Mouse (Mus musculus): ENCODE results near the gene Asb12. TPM values are rescaled to one million over a fixed set of nuclear protein-coding genes. Genes with fewer than 3 reads are reported as not detected.
"Not testable (repeated sequence)": the region's sequence is repeated elsewhere in the genome, so short reads cannot be mapped to it uniquely, and the experiment has no call there.

Gene Asb12
- total RNA-seq (2014; rRNA removed) (0.10 and 0.61 TPM in 2 replicates), polyA plus RNA-seq (2015; fragmentation: Nextera tagmentation; extraction: Ambion mirVana) (not detected in 2 replicates)

DNA sequence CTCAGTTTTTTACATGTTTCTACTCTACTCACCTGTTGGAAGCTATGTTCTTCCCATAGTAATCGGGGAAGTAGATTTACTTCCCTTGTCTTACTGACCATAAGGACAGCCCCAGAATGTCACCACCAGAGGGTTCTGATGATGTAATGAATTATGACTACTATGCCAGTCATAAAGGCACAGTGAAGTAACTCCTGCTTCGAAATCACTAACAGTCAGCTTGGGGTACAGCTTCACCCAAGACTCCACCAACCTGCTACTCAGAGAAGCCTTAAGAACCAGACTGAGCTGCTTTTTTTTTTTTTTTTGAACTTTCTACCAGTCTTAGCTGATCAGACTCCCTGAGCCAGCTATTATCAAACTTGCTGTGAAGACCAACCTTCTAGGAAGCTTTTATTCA lies at the start of gene Asb12, which contains the start of gene Pfn5:
Asb12 (minus strand) TSS at position 101 of the 400 bp plus-strand sequence.
Pfn5 (plus strand) TSS at position 218 of the 400 bp plus-strand sequence.
- 79% methylated on average over 2 of the region's 2 CpGs for WGBS
- no peak for TF ChIP-seq CTCF (IDR thresholded peaks at IDR 0.05; ENCODE audit: low read depth)
- H3K27ac ChIP-seq = no peak within 1 kb of the TSS

DNA sequence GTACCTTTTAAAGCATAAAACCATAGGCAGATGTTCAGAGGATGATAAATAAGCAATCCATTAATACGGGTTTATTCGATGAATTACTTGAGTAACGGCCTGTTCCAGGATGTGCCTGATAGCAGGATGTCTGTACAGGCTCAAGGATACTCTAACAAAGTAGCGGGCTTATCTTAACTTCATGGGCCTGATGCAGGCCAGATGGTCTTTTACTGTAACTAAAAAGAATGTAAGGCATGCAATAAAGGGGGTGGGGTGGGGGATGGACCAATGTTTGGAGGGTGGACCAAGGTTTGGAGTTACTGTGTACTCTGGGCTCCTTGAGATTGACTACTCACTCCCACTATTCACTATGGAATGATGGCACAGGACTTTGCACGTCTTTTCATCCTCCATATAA lies 42.8 kb upstream of the Asb12 start:
- H3K4me2 ChIP-seq (ENCODE audit: low read depth, low read length) = no peak overlapping the region
- TF ChIP-seq CTCF (IDR thresholded peaks at IDR 0.05; ENCODE audit: low read depth) = no peak
- H3K9me3 ChIP-seq (ENCODE audit: low read length) = no peaks in the 10 kb centered on the region
- no peaks in the 10 kb centered on the region for H3K4me1 ChIP-seq (ENCODE audit: insufficient read depth, low read length)
- no peak overlapping the region for H3K9ac ChIP-seq (replicated peaks; ENCODE audit: low read length)
- ATAC-seq = no peak
- no peak overlapping the region for H3K4me3 ChIP-seq (ENCODE audit: low read length)
- no peaks in the 10 kb centered on the region for H3K36me3 ChIP-seq (ENCODE audit: insufficient read depth, low read length)
- WGBS = 91% methylated on average over 5 of the region's 5 CpGs
- no peak for DNase-seq (ENCODE audit: low spot score)
- no peak overlapping the region for H3K27ac ChIP-seq
- H3K27me3 ChIP-seq (ENCODE audit: insufficient read depth, low read length) = no peaks in the 10 kb centered on the region

More for the DNA sequence above, at the start of gene Asb12, which contains the start of gene Pfn5:
- ATAC-seq (no peak), DNase-seq (ENCODE audit: low spot score) (no peak)
- H3K27me3 ChIP-seq (ENCODE audit: insufficient read depth, low read length) = no peaks in the 10 kb centered on the region
- H3K36me3 ChIP-seq (ENCODE audit: insufficient read depth, low read length) = no peaks in the 10 kb centered on the region
- no peak within 1 kb of the TSS for H3K4me3 ChIP-seq (ENCODE audit: low read length)
- no peak within 1 kb of the TSS for H3K9ac ChIP-seq (replicated peaks; ENCODE audit: low read length)
- H3K9me3 ChIP-seq (ENCODE audit: low read length) = no peaks in the 10 kb centered on the region
- H3K4me1 ChIP-seq (ENCODE audit: insufficient read depth, low read length) = no peaks in the 10 kb centered on the region
- no peak within 1 kb of the TSS for H3K4me2 ChIP-seq (ENCODE audit: low read depth, low read length)

DNA sequence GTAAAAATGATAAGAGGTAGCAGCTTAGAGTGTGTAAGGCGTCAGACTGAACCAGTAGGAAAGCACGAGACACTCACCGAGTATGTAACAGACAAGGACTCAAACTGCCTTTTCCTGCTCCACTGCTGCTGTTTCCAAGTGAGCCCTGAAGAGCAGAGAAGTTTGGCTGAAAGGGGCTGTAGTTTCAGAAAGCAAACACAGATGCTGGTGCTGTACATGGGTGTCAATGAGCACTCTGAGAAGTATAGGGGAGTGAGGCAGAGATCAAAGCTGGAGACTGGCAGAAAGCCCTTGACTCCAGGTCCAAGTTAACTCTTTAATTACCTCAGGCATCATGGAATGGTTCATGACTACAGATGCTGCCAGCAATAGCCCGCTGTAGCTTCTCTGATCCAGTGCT lies 3.5 kb downstream of the Asb12 start:
- no peak for DNase-seq (ENCODE audit: low spot score)
- Histone ChIP-seq H3K27me3 (ENCODE audit: insufficient read depth, low read length) (no peaks in the 10 kb centered on the region), H3K9me3 (ENCODE audit: low read length) (no peaks in the 10 kb centered on the region), H3K27ac (no peak overlapping the region), H3K36me3 (ENCODE audit: insufficient read depth, low read length) (no peaks in the 10 kb centered on the region), H3K4me1 (ENCODE audit: insufficient read depth, low read length) (no peaks in the 10 kb centered on the region), H3K9ac (replicated peaks; ENCODE audit: low read length) (no peak overlapping the region), H3K4me3 (ENCODE audit: low read length) (no peak overlapping the region), H3K4me2 (ENCODE audit: low read depth, low read length) (no peak overlapping the region)
- no peak for ATAC-seq
- TF ChIP-seq CTCF (IDR thresholded peaks at IDR 0.05; ENCODE audit: low read depth) = no peak
- WGBS = 77% methylated on average over 4 of the region's 4 CpGs

DNA sequence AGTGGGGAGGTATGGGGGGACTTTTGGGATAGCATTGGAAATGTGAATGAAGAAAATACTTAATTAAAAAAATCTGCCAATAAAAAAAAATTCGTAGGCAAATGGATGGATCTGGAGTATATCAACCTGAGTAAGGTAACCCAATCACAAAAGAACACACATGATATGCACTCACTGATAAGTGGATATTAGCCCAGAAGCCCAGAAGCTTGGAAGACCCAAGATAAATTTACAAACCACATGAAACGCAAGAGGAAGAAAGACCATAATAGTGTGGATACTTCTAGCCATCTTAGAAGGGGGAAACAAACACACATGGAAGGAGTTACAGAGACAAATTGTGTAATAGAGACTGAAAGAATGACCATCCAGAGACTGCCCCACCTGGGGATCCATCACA lies 22.3 kb downstream of the Asb12 start:
- H3K27me3 ChIP-seq (ENCODE audit: insufficient read depth, low read length); DNase-seq (ENCODE audit: low spot score); H3K4me1 ChIP-seq (ENCODE audit: insufficient read depth, low read length); H3K9me3 ChIP-seq (ENCODE audit: low read length); ATAC-seq; H3K9ac ChIP-seq (replicated peaks; ENCODE audit: low read length); H3K4me3 ChIP-seq (ENCODE audit: low read length); H3K36me3 ChIP-seq (ENCODE audit: insufficient read depth, low read length); H3K4me2 ChIP-seq (ENCODE audit: low read depth, low read length); H3K27ac ChIP-seq: not testable (repeated sequence)
- WGBS = 85% methylated on average over 2 of the region's 2 CpGs

DNA sequence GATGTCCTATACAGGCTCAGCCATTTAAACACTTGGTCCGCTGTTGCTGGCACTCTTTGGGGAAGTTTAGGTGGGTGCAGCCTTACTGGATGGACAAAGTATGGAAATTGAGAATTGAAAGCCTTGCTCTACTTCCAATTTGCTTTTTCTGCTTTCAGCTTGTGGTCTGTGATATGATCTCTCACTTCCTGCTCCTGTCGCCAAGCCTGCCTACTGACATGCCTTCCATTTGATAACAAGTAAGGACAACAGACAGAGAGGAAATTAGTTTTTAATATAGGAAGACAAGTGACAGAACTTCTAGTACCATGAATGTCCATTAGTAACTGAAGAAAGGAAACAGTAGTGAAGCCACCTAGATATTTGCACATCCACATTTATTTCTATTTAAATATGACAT lies 32.6 kb downstream of the Asb12 start:
- Histone ChIP-seq H3K36me3 (ENCODE audit: insufficient read depth, low read length) (no peaks in the 10 kb centered on the region), H3K27ac (no peak overlapping the region), H3K9ac (replicated peaks; ENCODE audit: low read length) (no peak overlapping the region), H3K4me2 (ENCODE audit: low read depth, low read length) (no peak overlapping the region), H3K4me3 (ENCODE audit: low read length) (no peak overlapping the region), H3K4me1 (ENCODE audit: insufficient read depth, low read length) (no peaks in the 10 kb centered on the region), H3K9me3 (ENCODE audit: low read length) (no peaks in the 10 kb centered on the region), H3K27me3 (ENCODE audit: insufficient read depth, low read length) (no peaks in the 10 kb centered on the region)
- no peak for TF ChIP-seq CTCF (IDR thresholded peaks at IDR 0.05; ENCODE audit: low read depth)
- 93% methylated on average over 2 of the region's 2 CpGs for WGBS
- DNase-seq (ENCODE audit: low spot score) (no peak), ATAC-seq (no peak)

DNA sequence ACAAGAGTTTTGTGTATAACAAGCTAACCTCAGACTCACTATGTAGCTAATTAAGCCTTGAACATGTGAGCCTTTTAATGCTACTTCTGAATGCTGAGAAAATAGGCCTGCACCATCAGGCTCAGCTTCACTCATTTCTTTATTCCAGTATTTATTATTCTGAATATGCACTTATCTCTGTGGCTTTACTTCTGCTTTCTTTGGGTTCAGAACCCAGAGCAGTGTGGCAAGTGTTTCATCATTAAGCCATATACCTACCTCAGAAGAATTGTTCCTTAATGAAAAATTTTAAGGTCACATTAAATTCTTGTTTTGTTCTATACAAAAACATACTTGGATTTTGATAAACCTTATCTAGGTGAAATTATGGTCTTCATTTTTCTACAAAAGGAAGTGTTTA lies 33.9 kb downstream of the Asb12 start:
- Histone ChIP-seq H3K4me2 (ENCODE audit: low read depth, low read length) (no peak overlapping the region), H3K9me3 (ENCODE audit: low read length) (no peaks in the 10 kb centered on the region), H3K4me1 (ENCODE audit: insufficient read depth, low read length) (no peaks in the 10 kb centered on the region), H3K27me3 (ENCODE audit: insufficient read depth, low read length) (no peaks in the 10 kb centered on the region), H3K9ac (replicated peaks; ENCODE audit: low read length) (no peak overlapping the region), H3K4me3 (ENCODE audit: low read length) (no peak overlapping the region), H3K36me3 (ENCODE audit: insufficient read depth, low read length) (no peaks in the 10 kb centered on the region), H3K27ac (no peak overlapping the region)
- no peak for TF ChIP-seq CTCF (IDR thresholded peaks at IDR 0.05; ENCODE audit: low read depth)
- no peak for DNase-seq (ENCODE audit: low spot score)
- no peak for ATAC-seq

DNA sequence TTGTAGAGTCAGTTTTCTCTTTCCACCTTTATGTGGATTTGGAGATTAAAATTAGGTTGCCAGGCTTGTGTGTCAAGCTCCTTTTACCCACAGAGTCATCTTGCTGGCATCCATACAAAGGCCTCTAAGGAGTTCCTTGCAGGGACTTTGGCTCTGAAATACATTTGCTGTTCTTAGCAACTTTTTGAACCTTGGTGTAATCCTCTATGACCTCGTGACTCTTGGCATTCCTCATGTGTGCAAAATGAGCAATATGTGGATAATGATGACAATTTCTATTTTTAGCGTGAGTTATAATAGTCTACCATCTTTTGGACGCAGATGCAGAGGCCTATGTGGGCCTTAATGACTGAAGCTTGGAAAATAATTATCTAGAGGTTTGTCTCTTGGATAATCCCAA lies 100.6 kb downstream of the Asb12 start:
- 63% methylated on average over 3 of the region's 3 CpGs for WGBS
- H3K9ac ChIP-seq (replicated peaks; ENCODE audit: low read length) = no peak overlapping the region
- H3K36me3 ChIP-seq (ENCODE audit: insufficient read depth, low read length) = no peaks in the 10 kb centered on the region
- DNase-seq (ENCODE audit: low spot score) = no peak
- no peak for TF ChIP-seq CTCF (IDR thresholded peaks at IDR 0.05; ENCODE audit: low read depth)
- H3K27me3 ChIP-seq (ENCODE audit: insufficient read depth, low read length) = no peaks in the 10 kb centered on the region
- ATAC-seq = no peak
- H3K4me3 ChIP-seq (ENCODE audit: low read length) = no peak overlapping the region
- H3K27ac ChIP-seq = no peak overlapping the region
- no peak overlapping the region for H3K4me2 ChIP-seq (ENCODE audit: low read depth, low read length)
- no peaks in the 10 kb centered on the region for H3K4me1 ChIP-seq (ENCODE audit: insufficient read depth, low read length)
- no peaks in the 10 kb centered on the region for H3K9me3 ChIP-seq (ENCODE audit: low read length)

Data from hindbrain, postnatal 0 days (tissue).